Mouse (Mus musculus): ENCODE measurements around the gene Gm10273.
"Not testable (repeated sequence)": the region's sequence is repeated elsewhere in the genome, so short reads cannot be mapped to it uniquely, and the experiment has no call there.

Gene Gm10273

DNA sequence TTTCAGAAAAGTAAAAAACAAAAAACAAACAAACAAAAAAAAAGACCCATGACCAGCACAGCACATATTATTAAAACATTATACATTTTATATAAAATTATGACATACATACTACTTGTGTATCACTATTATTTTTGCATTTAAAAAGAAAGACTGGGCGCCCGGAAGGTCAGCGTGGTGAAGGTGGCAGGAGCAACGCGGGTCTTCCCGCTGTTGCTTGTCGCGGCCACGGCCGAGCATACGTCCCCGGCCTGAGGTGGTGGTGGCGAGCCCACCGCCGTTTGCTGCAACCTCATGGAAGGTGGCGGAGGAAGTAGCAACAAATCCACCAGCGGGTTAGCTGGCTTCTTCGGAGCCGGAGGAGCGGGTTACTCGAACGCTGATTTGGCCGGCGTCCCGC, at the start of gene Gm10273:
Gene Gm10273 (plus strand): TSS at position 172 of the 400 bp plus-strand sequence.
- DNase-seq = not testable (repeated sequence)

DNA sequence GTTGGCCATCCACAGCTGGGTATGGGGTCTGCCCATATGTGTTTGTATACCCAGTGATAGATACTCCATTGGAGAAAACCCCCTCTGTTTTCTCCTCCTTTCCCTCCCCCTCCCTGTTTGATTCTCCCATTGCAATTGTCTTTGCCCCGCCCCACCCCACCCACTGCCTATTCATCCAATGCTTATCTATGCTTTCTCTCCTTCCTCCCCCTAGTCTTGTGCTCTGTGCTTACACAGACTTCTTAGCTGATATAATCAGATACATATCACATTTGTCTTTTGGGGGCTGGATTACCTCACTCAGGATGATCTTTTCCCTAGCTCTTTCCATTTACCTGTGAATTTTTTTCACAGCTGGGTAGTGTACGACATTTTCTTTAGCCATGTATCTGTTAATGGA, 48.9 kb upstream of the Gm10273 start:
- no peak for DNase-seq

DNA sequence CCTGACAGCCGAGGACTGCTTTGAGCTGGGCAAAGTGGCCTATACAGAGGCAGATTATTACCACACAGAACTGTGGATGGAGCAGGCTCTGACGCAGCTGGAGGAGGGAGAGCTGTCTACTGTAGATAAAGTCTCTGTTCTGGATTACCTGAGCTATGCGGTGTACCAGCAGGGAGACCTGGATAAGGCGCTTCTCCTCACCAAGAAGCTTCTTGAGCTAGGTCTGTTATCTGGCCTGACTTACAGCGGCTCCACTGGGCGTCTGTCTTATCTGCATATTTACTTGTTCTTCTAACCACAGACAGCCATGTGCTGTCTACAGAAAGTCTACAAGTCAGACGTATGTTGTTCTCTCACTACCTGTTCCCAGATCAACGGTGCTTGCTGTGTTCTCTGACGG, 47.2 kb upstream of the Gm10273 start:
- no peak for DNase-seq

DNA sequence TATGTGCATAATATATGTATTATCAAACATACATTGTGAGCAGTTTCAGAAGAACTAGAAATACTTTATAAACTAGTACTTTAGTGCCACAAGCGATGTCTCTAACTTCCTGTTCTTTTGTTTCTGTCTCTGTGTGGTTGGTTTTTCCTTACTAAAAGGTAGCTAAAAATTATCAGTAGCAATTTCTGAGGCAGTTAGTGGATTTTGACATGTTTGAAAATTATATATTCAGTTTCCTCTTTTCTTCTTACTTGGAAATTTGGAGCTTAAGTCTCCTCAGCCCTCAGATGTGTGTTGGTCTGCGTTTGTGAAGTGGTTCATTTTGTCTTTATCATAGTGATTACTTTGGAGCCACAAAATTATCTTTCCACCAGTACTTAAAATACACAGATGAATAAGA, 45.9 kb upstream of the Gm10273 start:
- DNase-seq = no peak

DNA sequence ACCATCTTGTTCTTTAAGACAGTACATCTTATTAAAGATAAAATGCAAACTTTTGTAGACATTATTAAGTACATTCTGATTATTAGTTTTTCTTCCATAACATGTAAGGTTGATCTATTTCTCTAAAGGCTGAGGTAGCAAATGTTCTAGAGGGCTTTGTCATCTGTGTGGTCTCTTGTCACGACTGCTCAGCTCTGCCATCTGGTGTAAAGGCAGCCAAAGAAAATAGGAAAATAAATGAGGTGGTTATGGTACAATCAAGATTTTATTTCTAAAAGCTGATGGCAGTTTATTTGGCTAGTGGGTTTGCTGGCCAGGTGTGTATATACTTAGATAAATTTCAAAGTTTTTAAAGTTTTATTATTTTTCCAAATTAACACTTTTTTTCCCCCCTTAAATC, 42.4 kb upstream of the Gm10273 start:
- no peak for DNase-seq

DNA sequence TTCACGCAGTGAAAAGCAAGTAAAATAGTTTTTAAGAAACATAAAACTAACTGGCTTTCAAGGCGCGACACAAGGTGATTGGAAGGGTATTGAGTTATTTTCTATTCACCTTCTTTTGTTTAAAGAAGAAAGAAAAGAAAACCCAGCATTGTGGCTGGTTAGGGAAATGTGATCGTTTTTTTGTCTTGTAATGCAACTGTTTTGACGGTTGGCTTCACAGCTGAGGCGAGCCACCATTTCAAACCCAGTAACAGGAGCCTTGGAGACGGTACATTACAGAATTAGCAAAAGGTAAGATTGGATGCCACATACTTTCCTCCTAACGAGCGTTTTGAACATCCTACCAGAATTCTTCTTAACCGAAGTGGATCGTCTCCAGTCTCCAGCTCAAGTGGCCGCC, 41.3 kb upstream of the Gm10273 start:
- no peak for DNase-seq

DNA sequence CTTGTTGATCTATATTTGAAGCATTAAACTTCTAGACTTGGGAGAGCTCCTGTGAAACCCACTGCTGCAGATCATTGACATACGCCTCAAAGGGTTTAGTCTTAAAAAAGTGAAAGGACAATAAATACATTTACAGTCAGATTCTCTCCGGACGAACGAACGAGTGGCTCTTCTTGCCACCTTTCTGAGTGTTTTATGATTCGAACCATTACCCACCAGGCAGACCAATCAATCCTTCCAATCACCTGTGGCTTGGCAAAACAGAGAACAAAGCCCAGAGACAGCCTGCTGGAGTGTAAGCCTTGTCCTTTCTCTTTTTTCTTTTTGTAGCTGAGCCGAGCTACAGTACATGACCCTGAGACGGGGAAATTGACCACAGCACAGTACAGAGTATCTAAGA, 40.4 kb upstream of the Gm10273 start:
- DNase-seq = no peak

DNA sequence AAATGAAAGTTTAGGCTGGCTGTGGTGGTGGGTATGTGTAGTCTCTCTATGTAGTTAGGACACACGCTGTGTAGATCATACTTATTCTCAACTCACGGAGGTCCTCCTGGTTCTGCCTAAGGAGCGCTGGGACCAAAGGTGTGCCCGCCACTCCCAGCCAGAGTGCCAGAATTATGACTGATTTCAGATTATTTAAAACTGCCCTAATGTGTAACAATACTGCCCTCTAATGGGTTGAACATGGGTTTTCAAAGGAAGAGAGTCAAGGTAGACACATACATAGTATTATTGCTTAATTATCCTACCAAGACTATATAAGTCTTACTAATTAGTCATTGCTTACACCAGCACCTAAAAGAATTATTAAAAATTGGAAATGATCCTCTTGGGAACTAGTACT, 36.7 kb upstream of the Gm10273 start:
- peak; percentile 16 to 36 for DNase-seq

DNA sequence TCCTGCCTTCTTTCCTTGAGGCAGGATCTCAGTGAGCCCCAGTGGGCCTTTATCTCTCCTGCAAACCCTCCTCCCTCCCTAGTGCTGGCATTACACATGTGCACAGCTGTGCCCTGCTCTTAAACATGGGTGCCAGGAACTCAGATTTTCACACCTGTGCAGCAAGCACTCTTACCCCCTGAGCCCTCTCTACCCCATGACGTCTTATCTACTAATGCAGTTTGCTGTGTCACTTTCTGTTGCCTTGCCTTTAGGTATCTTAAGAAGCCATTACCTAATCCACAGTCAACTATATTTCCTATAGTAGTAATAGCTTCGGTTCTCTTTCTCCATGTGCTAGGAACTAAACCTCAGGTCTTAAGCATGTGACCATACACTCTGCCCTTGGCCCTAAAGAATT, 32.2 kb upstream of the Gm10273 start:
- no peak for DNase-seq

DNA sequence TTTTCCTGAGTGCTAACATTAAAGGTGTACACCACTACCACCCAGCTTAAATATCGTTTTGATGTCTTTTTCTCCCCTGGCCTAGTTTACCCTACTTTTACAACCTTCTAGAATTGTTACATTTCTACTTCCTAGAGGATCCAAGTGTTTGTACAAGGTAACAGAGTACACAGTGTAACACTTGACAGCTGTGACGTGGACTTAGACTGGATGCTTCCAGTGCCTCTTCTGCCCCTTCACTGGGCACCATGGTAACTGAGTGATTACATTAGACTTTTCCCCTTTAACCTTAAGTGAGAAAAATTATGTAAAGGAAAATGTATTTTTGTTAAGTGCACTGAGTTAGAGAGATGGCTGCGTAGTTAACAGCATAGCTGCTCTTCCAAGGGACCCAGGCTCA, 30.9 kb upstream of the Gm10273 start:
- DNase-seq = no peak

DNA sequence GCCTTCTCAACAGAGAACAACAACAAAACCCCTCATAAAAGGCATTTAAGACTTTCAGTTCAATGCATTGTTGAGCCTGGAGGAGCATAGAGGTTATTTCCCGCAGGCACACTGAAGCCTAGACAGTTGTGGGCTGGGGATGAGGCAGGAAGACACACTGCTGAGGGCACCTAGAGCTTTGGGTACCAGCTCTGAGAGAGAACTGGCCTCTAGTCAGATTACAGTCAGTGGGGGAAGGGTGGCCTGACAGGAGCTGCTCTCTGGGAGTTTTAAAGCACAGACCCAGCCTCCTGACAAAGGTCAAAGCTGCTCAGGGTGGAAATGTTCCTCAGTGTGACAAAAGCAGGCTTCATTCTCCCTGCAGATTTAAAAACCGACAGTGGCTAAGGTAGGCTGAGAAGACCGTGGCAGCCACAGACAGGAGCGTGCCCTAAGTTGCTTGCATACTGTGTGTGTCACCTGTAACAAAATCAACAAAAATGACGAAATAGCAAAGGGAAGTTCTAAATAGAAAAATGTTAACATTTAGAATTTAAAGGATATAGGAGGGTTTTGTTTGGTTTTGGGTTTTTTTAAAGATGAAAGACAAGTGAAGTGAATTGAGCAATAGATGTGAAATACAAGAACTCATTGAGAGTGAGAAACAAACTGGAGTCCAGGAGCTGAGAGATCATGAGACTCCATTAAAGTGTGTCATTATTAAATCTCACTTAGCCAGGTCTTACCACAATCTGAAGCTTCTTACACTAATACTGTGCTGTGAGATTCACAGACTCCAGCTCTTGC, 29.4 kb upstream of the Gm10273 start:
- DNase-seq = no peak

DNA sequence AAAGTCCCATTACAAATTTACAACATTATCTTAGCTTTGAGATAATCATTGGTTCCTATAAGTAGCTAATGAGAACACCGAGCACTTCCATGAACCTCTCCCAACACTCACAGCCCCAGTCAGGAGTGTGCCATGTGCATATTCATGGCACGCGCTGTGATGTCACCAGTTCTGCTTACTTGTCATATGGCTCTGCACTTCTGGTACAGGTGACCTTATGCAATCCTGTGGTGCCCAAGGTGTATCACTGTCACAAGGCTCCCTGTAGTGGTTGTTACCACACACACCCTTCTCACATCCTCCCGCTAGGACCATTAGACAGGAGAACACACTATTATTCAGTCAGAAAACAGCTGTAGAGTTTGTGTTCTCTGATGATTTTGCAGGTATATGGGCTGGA, 28.7 kb upstream of the Gm10273 start:
- no peak for DNase-seq

DNA sequence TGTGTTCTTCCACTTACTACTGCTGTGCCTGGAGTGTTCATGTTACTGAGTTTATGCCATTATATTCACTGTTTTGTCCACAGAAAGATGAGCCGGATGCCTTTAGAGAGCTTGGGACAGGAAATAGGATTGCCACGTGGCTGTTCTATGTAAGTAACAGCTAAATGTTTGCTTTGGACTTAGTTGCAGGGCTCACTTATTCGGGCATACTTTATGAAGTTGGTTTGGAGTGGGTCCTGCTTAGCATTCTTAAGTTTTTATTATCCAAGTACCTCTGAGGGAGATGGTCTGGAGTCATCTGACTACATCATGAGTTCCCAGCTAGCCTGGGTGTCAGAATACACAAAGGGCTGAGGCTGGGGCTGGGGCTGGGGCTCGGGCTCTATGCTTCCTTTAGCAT, 28.2 kb upstream of the Gm10273 start:
- DNase-seq = no peak

DNA sequence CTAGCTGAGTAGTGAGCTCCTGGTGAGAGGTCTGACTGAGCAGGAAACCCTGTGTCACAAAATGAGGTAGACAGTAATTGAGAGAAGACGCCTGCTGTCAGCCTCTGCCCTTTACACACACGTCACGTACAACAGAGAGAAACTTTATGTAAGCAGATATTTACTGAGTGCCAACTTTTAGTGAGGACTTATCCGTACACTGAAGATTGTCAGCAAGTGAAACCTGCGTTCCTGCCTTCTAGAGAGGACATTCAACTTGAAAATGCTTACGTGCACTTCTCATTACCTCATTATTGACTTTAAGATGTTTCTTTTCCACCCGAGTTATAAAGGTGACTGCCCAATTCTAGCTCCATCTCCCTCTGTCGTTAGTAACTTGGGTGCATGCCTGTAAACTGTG, 26.7 kb upstream of the Gm10273 start:
- no peak for DNase-seq

DNA sequence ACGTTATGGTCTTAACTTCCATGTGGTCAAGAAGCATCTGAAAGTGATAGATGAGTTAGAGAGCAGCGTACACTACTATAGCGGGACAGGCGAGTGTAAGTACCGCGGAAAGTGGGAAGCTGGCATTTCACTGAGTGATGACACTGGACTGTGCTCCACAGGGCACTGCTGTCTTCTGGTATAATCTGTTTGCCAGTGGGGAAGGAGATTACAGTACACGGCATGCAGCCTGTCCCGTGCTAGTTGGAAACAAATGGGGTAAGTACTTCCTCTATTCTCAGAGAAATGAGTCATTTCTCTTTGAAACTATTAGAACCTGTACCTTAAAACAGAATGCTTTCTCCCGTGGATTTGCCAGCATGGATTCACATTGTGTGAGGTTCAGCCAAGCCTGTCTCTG, 26.0 kb upstream of the Gm10273 start:
- DNase-seq = no peak

DNA sequence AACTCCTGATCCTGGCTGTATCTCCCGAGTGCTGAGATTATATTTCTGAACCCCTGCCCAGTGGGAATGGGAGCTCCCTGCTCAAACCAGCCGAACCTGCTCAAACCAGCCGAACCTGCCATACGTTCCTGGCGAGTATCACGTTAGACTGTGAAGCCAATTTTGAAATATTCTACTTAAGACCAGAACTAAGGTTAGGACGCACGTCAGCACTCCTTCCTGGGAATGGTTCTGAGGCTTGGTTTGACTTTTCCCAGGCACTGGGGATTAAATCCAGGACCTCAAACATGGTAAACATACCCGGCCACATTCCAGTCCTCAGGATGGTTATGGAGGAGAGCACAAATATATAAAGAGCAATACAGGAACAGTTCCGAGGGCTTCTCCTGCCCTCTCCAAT, 17.5 kb upstream of the Gm10273 start:
- no peak for DNase-seq

DNA sequence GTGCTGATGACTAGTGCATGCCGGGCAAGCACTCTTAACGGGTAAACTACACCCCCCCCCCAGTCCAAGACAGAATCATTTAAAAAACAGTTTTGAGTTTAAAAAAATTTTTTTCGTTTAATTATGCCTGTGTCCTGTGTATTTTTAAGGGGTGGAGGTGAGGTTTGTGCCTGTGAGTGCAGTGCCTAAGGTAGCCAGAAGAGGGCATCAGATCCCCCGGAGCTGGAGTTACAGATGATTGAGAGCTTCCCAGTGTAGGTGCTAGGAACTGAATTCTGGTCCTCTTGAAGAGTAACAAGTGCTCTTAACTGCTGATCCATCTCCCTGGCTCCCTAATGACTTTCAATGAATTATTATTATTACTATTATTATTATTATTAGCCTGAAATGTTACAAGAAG, 16.7 kb upstream of the Gm10273 start:
- DNase-seq = no peak

DNA sequence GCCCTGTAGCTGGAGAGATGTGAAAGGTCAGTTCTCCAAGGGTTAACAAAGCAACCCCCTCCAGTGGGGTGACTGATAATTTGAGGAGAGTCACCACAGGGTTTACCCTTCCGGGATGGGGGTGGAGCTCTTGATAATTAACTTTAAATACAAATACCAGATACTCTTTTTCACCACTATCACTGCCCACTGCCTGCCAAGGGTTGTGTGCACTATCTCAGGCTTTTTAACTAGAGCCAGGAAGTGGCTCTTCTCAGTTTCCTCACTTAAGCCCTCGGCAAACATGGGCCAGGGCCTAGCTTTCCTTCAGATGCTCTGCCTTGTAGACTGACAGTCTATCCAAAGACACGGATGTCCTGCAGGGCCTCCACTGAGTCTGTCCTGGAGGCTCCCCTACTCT, 15.5 kb upstream of the Gm10273 start:
- DNase-seq = no peak

DNA sequence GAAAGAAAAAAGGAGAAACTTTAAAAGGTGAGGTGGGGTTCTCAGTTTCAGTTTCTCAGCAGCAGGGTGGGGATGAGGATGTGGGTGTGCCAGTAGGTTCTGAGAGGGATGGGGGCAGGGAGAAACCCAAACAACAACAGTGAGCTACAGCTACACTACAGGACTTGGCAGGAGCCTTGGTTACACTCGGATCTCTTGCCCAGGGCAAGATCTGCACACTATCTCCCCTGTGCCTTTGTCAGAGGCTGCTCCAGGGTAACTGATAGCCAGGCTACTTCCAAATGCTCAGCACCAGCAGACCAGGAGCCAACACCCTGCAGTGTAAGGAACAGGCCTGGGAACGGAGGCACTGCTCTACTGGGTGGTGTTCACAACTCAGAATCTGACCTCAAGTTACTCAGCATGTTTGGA, 15.0 kb upstream of the Gm10273 start:
- no peak for DNase-seq

DNA sequence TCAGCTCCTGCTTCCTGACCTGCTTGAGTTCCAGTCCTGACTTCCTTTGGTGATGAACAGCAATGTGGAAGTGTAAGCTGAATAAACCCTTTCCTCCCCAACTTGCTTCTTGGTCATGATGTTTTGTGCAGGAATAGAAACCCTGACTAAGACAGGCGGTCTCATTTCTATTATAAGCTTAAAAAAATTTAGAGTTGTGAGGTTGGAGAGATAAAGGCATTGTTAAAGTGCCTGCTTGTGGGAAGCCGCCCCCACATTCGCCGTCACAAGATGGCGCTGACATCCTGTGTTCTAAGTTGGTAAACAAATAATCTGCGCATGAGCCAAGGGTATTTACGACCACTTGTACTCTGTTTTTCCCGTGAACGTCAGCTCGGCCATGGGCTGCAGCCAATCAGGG, 13.9 kb upstream of the Gm10273 start:
- not testable (repeated sequence) for DNase-seq

DNA sequence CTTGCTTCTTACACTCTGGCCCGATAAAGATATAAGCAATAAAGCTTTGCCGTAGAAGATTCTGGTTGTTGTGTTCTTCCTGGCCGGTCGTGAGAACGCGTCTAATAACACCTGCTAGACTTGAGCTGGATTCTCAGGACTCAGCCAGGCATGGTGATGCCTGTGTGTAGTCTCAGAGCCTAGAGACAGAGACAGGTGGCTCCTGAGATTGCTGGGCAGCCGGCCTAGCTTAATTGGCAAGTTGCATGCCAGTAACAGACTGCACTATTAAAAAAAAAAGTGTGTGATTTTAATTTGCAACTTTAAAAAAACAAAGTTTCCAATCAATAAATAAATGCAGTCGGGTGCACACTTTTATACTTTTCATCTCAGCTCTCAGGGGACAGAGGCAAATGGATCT, 8.5 kb upstream of the Gm10273 start:
- DNase-seq = peak; percentile 80 to 82

DNA sequence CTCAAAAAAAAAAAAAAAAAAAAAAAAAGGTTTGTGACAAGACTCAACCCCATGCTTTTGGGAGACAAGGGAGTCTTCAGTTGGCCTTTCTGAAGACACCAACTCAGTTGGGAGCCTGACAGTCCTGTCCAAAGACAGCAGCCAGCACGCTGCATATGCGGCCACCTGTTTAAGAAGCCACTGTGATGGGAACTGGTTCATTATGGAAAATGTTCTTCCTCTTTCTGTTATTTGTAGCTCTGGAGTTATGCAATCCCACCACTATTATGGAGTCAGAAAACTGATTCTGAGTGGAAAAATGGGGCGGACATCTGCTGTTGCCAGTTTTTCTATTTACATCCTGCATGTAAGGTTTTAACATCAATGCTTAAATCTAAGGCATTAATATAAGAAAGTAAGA, 5.8 kb upstream of the Gm10273 start:
- DNase-seq = no peak

DNA sequence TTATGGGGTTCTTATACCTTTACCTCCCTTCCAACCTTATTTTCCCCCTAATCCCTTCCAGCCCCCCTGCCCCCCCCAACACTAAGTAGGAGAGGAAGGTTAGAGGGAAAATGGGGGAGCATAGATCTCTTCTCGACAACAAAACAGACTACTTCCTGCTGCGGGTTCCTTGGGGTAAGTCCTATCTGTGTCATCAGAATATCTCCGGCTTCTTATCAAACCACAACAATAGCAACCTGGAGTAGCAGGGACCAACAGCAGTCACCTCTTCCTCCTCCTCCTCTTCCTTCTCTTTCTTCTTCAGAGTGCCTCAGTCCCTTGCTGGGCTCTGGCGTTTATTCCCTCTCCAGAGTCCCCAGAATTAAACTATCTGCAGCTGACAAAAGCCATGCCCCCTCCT, 3.5 kb upstream of the Gm10273 start:
- DNase-seq = no peak

DNA sequence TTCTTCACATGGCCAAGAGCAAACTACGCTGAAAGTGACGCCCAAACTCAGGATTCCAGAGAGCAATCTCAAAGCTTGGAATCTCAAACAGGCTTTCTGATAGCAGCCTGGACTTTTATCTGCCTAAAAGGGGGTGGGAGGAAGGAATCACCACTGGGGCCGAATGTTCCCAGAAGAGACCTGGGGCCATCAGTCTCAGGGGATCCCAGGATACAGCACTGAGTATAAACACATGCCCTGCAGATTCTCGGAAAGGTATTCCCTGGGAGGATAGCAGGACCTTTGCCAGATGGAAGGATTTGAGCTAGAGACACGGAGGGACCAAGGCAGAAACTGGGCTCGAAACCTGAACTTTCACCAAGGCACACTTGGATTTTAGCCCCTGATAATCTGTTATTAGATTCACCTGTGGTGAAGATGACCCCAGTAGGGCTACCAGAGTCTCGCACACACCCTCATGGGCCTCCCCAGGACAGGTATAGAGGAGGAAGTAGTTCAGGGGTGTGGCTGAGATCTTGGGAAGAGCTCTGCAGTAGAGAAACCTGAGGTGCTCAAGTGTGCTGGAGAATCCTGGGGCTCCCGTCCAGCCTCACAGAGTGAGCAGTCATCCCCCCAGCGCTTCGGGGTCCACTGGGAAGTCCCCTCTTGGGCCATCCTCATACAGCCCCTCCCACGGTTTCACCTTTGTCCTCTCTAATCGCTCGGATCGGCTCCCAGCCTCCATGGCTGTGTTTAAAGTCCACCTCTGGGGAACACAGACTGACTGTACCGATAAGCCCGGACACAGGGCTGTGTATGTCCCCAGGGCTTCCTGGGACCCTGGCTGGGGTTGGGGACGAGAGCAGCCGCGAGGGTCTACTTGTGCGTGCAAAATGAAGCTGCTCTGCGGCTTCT, 7.7 kb downstream of the Gm10273 start, which contains the start of gene Pla2g12b:
Gene Pla2g12b (plus strand): TSS at position 762 of the 894 bp plus-strand sequence.
- no peak for DNase-seq
